Mouse (Mus musculus) spleen, adult 2 months (tissue): Measurements from ENCODE around the gene Ulk4. TPM values are rescaled to one million over a fixed set of nuclear protein-coding genes. Genes with fewer than 3 reads are reported as not detected.

Experiments used
- DNase-seq, 2 experiments: peaks; one replicate each; pipeline versions ENCODE4 v3.0.0 to v3.0.0-alpha.2; 2012 to 2021; ENCODE audit warnings: low spot score in 2 of 2, low read depth in 1 of 2
- H3K27ac ChIP-seq: fragments of 200-500 bp; 2 replicates; pipeline ENCODE4 v1.5.1; 2012; ENCODE audit warnings: low read length, inconsistent platforms; ENCODE audit not compliant: insufficient read depth
- H3K27me3 ChIP-seq: fragments of 200-500 bp; 2 replicates; pipeline ENCODE4 v1.6.1; 2012; ENCODE audit warnings: mild to moderate bottlenecking, moderate library complexity, low read length, inconsistent platforms; ENCODE audit not compliant: control insufficient read depth, insufficient read depth
- H3K36me3 ChIP-seq: fragments of 200-500 bp; 2 replicates; pipeline ENCODE4 v1.6.1; 2012; ENCODE audit warnings: mild to moderate bottlenecking, low read length, inconsistent platforms; ENCODE audit not compliant: control insufficient read depth, insufficient read depth
- H3K4me1 ChIP-seq: fragments of 200-500 bp; 2 replicates; pipeline ENCODE4 v1.6.1; 2011; ENCODE audit warnings: inconsistent platforms; ENCODE audit not compliant: control insufficient read depth, insufficient read depth, insufficient read length
- H3K4me3 ChIP-seq: fragments of 200-500 bp; 2 replicates; pipeline ENCODE4 v1.5.1; 2011; ENCODE audit warnings: mild to moderate bottlenecking, inconsistent platforms; ENCODE audit not compliant: insufficient read depth, insufficient read length; ENCODE audit errors: extremely low read depth
- CTCF ChIP-seq: fragments of 200-500 bp; IDR thresholded peaks from 2 replicates; pipeline ENCODE4 v1.5.1; 2011; ENCODE audit warnings: mild to moderate bottlenecking, inconsistent platforms; ENCODE audit not compliant: insufficient read depth, insufficient read length, insufficient replicate concordance; ENCODE audit errors: extremely low read depth
- POLR2A ChIP-seq: fragments of 200-500 bp; IDR thresholded peaks from 2 replicates; pipeline ENCODE4 v1.6.1; 2011; ENCODE audit warnings: low read depth, low read length, inconsistent platforms
- WGBS: fragments of 180-500 bp; shearing (Covaris S2); methylation state at CpG from one replicate; pipeline ENCODE4 v1.1.7; 2018; 5-methylcytosine and 5-hydroxymethylcytosine counted together
- polyA plus RNA-seq: library from polyadenylated mRNA; depleted of rRNA; stranded (reverse); fragments of >200 nt; gene quantifications from 2 replicates; pipeline ENCODE4 v1.2.3, GENCODE M21; 2012

Gene Ulk4
- polyA plus RNA-seq, 1 experiment = 0.39 TPM

DNA sequence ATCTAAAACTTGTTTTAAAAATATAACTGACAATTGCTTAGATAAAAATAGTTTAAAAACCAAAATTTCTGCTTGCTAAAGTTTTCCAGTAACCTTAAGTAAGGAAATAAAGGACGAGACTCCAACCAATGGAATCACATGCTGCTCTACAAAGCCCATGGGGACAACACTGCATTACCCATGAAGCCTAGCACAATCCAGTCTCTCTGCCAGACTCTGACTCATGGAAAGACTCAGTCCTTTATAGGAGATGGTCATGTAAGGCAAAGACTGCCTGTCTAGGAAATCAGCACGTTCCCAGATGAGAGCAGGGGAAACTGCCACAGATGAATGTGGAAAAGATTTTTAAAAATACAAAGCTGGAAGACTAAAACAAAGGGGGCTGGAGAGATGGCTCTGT is 23.0 kb downstream of the Ulk4 start:
- H3K27ac ChIP-seq = no peak overlapping the region
- no peak for DNase-seq
- 73% methylated on average over 2 of the region's 2 CpGs for WGBS
- no peak for TF ChIP-seq CTCF
- TF ChIP-seq POLR2A = no peak
- no peak overlapping the region for H3K4me3 ChIP-seq
- H3K36me3 ChIP-seq = no peaks in the 10 kb centered on the region
- no peaks in the 10 kb centered on the region for H3K27me3 ChIP-seq
- no peaks in the 10 kb centered on the region for H3K4me1 ChIP-seq

DNA sequence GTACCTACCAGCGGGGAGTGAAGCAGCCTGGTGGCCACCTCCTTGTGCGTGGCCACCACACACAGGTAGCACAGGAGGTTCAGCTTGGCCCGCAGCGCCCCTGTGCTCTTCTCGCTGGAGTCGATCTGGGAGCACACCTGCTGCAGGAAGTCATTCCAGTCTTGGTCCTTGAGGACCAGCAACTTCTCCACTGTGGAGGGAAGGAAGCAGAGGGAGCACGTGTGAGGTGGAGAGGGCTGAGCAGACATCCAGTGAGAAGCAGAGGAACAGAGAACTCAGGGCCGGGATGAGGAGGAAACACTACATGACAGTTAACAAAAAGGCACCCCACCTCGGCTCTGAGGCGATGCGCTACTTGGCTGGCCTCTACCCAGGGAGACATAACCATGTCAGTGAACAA is 26.1 kb downstream of the Ulk4 start:
- Histone ChIP-seq H3K36me3 (no peaks in the 10 kb centered on the region), H3K27ac (no peak overlapping the region), H3K27me3 (no peaks in the 10 kb centered on the region), H3K4me3 (no peak overlapping the region), H3K4me1 (no peaks in the 10 kb centered on the region)
- TF ChIP-seq CTCF (no peak), POLR2A (no peak)
- no peak for DNase-seq
- WGBS = 93% methylated on average over 11 of the region's 11 CpGs

DNA sequence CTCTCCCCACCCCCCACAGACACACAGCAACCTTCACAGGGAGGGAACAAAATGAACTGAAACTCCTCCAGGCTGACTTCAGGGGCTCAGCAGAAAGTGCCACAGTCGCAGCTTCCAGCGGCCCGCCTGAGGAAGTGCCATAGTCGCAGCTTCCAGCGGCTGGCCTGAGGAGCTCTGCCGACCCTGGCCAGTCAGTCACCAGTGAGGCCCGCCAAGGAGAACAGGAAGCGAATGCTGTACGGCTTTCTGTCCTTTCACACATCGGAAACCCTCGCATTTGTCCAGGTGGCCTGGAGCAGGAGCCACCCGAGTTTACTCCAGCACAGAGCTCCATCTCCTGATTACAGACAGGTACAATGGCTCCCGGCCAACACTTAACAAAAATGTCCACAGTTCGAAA is 27.2 kb downstream of the Ulk4 start:
- Histone ChIP-seq H3K27me3 (no peaks in the 10 kb centered on the region), H3K4me3 (no peak overlapping the region), H3K36me3 (no peaks in the 10 kb centered on the region), H3K27ac (no peak overlapping the region), H3K4me1 (no peaks in the 10 kb centered on the region)
- WGBS = 19% methylated on average over 14 of the region's 14 CpGs
- TF ChIP-seq CTCF (no peak), POLR2A (no peak)
- no peak for DNase-seq

DNA sequence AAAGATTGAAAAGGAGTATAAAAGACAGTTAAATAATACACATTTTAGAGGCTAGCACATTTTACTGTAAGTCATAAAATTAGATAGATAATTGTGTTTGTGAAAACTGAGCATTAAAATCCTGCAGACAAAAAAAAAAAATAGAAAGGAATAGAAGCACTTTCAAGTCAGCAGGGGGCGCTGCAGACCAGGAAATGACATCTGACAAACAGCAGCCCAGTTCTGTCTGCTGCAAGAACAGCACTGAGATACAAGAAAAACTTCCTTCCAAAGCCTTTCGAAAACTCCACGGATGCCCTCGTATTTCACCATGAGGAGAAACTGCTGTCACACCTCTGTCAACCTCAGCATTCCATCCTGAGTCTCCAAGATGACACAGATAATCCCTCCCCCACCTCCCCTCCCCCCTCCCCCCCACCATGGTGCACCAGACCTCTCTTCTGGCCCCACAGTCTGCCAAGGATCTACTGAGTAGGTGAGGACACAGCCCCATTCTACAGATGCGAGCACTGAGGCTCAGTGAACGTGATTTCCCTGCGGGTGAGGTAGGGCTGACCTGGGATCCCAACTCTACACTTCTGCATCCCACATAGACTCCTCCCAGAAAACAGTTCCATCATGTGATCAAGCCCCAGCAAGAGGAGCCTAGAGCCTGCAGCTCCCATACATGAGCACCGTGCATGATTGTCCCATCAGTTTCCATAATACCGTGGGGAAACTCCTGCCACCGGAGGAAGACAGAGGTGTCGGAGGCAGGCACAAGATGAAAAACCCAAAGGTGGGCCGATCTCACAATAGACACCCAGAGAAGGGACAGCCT is 28.8 kb downstream of the Ulk4 start:
- Histone ChIP-seq H3K36me3 (no peaks in the 10 kb centered on the region), H3K4me1 (no peaks in the 10 kb centered on the region), H3K4me3 (no peak overlapping the region), H3K27ac (no peak overlapping the region), H3K27me3 (no peaks in the 10 kb centered on the region)
- 60% methylated on average over 12 of the region's 12 CpGs for WGBS
- TF ChIP-seq CTCF (peak; percentile 66; the same call in 1 of the 2 replicates), POLR2A (no peak)
- DNase-seq = peak; percentile 63 to 77

DNA sequence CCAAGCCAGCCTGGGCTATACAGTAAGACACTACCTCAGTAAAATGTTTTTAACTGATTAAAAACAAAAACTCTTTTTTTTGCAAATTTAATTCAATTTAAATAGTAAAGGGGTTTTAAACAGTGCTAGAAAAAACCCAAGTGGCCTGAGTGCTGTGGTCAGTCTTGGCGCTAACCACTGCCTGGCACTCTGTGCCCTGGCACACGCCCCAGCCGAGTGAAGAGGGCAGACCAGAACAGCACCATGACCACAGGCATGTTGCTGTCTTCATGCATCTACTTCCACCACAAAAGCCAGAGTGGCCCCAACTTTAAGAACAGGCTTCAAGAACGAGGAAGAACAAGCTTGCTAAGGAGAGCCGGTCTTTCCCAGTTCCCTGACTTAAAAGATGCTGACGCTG is 29.9 kb downstream of the Ulk4 start:
- no peak for DNase-seq
- WGBS = 76% methylated on average over 6 of the region's 6 CpGs
- H3K27ac ChIP-seq = no peak overlapping the region
- H3K4me3 ChIP-seq = no peak overlapping the region
- no peaks in the 10 kb centered on the region for H3K27me3 ChIP-seq
- H3K36me3 ChIP-seq = no peaks in the 10 kb centered on the region
- no peaks in the 10 kb centered on the region for H3K4me1 ChIP-seq
- no peak for TF ChIP-seq CTCF
- TF ChIP-seq POLR2A = no peak

DNA sequence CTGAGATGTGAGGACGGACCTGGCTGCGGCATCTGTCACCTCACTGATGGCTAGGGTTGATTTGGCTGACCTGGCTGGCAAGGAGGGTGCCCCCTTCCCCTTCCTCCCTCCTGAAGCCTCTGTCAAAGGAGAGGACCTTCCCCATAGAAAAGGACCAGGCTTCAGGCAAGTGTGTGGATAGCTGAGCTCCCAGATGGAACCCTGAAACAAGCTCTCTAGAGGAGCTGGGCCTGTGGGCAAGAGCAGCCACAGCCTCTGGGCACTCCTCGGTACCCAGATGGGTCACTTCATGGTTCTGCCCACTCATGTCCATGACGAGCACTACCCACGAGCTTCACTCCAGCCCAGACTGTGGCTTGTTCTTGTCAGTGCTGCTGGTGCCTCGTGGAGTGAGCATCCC is 34.7 kb downstream of the Ulk4 start:
- DNase-seq = no peak
- Histone ChIP-seq H3K4me1 (no peaks in the 10 kb centered on the region), H3K36me3 (no peaks in the 10 kb centered on the region), H3K27me3 (no peaks in the 10 kb centered on the region), H3K27ac (no peak overlapping the region), H3K4me3 (no peak overlapping the region)
- TF ChIP-seq CTCF = no peak
- no peak for TF ChIP-seq POLR2A
- WGBS = 82% methylated on average over 6 of the region's 6 CpGs

DNA sequence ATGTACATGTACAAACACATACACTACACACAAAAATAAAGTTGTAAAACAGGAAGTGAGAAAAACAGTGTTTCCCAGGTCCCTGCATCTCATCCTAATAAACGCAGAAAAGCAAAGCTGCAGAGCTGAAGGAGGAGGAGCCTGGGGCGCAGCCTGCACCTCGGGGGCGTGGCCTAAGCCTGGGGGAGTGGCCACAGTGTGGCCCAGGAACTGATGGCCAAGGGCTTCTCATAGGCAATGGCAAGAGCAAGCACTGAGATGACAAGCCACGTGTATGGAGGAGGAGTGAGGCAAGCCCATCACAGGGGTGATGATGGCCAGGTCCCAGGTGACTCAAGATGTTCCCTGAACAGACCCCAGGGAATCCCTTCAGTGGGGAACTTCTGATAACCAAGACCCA is 35.2 kb downstream of the Ulk4 start:
- 27% methylated on average over 5 of the region's 5 CpGs for WGBS
- H3K27ac ChIP-seq = no peak overlapping the region
- DNase-seq = no peak
- no peaks in the 10 kb centered on the region for H3K4me1 ChIP-seq
- no peaks in the 10 kb centered on the region for H3K27me3 ChIP-seq
- TF ChIP-seq POLR2A (no peak), CTCF (no peak)
- H3K4me3 ChIP-seq = no peak overlapping the region
- H3K36me3 ChIP-seq = no peaks in the 10 kb centered on the region
